Mouse (Mus musculus): ENCODE results near the gene Odc1. TPM values are rescaled to one million over a fixed set of nuclear protein-coding genes. Genes with fewer than 3 reads are reported as not detected.
A peak's percentile ranks its signal among the peaks of the same experiment; 100 is the strongest.
"Not testable (repeated sequence)": the region's sequence is repeated elsewhere in the genome, so short reads cannot be mapped to it uniquely, and the experiment has no call there.

The Odc1 gene
- total and polyA plus RNA-seq, 2 experiments from 2014 or later: 122 to 214 TPM

DNA sequence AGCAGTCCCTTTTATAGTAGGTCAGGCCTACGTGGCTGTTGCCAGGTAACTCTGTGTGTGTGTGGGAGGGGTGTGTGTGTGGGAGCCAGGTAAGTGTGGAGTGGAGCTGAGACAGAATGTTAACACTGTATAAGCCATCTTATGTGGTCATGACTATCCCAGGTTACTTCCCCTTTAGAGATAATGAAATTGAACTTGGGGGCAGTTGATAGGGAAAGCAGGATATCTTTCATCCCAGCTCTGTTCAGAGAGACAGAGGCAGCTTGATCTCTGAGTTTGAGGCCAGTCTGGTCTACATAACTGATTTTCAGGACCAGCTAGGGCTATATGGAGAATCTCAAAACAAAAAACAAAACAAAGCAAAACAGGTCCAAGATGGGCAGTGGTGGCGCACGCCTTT lies 7.4 kb upstream of the Odc1 start:
- Histone ChIP-seq H3K36me3 (ENCODE audit: insufficient read depth, low read length) (no peaks in the 10 kb centered on the region), H3K4me1 (ENCODE audit: insufficient read depth, low read length) (no peaks in the 10 kb centered on the region), H3K27me3 (ENCODE audit: insufficient read depth, low read length) (no peaks in the 10 kb centered on the region), H3K4me2 (ENCODE audit: low read depth, low read length) (no peak overlapping the region), H3K9ac (replicated peaks; ENCODE audit: low read length) (no peak overlapping the region), H3K9me3 (ENCODE audit: low read length) (no peaks in the 10 kb centered on the region), H3K4me3 (ENCODE audit: low read length) (no peak overlapping the region), H3K27ac (no peak overlapping the region)
- ATAC-seq (no peak), DNase-seq (ENCODE audit: low spot score) (no peak)
- 80% methylated on average over 3 of the region's 3 CpGs for WGBS
- TF ChIP-seq CTCF (IDR thresholded peaks at IDR 0.05; ENCODE audit: low read depth): no peak

- H3K36me3 ChIP-seq (ENCODE audit: insufficient read depth, low read length): no peaks in the 10 kb centered on the region
- H3K9me3 ChIP-seq (ENCODE audit: low read length): no peaks in the 10 kb centered on the region
- TF ChIP-seq CTCF (IDR thresholded peaks at IDR 0.05; ENCODE audit: low read depth): no peak
Observed at GRCm38 (mm10) chr12:17538087-17538486, 6.5 kb upstream of the Odc1 start.

DNA sequence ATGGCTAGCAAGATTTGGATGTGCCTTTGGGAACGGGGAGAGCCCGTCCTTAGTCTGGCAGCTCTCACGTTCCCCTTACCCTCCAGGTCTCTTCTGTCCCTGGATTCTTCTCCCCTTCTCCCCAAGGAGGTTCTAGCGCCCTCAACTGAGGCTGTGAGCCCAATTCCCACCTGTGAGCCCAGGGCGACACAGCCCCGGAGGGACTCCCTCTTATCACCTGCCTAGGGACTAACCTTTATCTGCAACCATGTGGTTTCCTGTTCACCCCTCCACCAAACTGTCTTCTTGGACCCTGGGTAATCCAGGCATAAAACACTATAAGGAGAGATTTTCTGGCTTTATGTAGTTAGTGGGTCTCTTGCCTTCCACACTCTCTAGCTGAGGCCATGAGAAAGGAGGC lies 5.6 kb upstream of the Odc1 start:
- Histone ChIP-seq H3K27ac (no peak overlapping the region), H3K36me3 (ENCODE audit: insufficient read depth, low read length) (no peaks in the 10 kb centered on the region), H3K4me2 (ENCODE audit: low read depth, low read length) (no peak overlapping the region), H3K9me3 (ENCODE audit: low read length) (no peaks in the 10 kb centered on the region), H3K27me3 (ENCODE audit: insufficient read depth, low read length) (no peaks in the 10 kb centered on the region), H3K9ac (replicated peaks; ENCODE audit: low read length) (no peak overlapping the region), H3K4me1 (ENCODE audit: insufficient read depth, low read length) (no peaks in the 10 kb centered on the region), H3K4me3 (ENCODE audit: low read length) (no peak overlapping the region)
- ATAC-seq (no peak), DNase-seq (ENCODE audit: low spot score) (no peak)
- 73% methylated on average over 6 of the region's 6 CpGs for WGBS
- TF ChIP-seq CTCF (IDR thresholded peaks at IDR 0.05; ENCODE audit: low read depth): no peak

More at GRCm38 (mm10) chr12:17538087-17538486, 6.5 kb upstream of the Odc1 start:
- ATAC-seq: no peak
- no peak overlapping the region for H3K9ac ChIP-seq (replicated peaks; ENCODE audit: low read length)
- H3K4me1 ChIP-seq (ENCODE audit: insufficient read depth, low read length): no peaks in the 10 kb centered on the region
- H3K4me3 ChIP-seq (ENCODE audit: low read length): no peak overlapping the region
- no peak overlapping the region for H3K27ac ChIP-seq
- H3K27me3 ChIP-seq (ENCODE audit: insufficient read depth, low read length): no peaks in the 10 kb centered on the region
- no peak overlapping the region for H3K4me2 ChIP-seq (ENCODE audit: low read depth, low read length)
- 91% methylated on average over 3 of the region's 3 CpGs for WGBS
- no peak for DNase-seq (ENCODE audit: low spot score)

GRCm38 (mm10) chr12:17540040-17540552 lies 4.5 kb upstream of the Odc1 start:
- Histone ChIP-seq H3K27ac (no peak overlapping the region), H3K4me1 (ENCODE audit: insufficient read depth, low read length) (no peaks in the 10 kb centered on the region), H3K9ac (replicated peaks; ENCODE audit: low read length) (no peak overlapping the region), H3K36me3 (ENCODE audit: insufficient read depth, low read length) (no peaks in the 10 kb centered on the region), H3K27me3 (ENCODE audit: insufficient read depth, low read length) (no peaks in the 10 kb centered on the region), H3K4me3 (ENCODE audit: low read length) (no peak overlapping the region), H3K9me3 (ENCODE audit: low read length) (no peaks in the 10 kb centered on the region), H3K4me2 (ENCODE audit: low read depth, low read length) (no peak overlapping the region)
- DNase-seq (ENCODE audit: low spot score) (no peak), ATAC-seq (no peak)
- 82% methylated on average over 6 of the region's 6 CpGs for WGBS
- no peak for TF ChIP-seq CTCF (IDR thresholded peaks at IDR 0.05; ENCODE audit: low read depth)

DNA sequence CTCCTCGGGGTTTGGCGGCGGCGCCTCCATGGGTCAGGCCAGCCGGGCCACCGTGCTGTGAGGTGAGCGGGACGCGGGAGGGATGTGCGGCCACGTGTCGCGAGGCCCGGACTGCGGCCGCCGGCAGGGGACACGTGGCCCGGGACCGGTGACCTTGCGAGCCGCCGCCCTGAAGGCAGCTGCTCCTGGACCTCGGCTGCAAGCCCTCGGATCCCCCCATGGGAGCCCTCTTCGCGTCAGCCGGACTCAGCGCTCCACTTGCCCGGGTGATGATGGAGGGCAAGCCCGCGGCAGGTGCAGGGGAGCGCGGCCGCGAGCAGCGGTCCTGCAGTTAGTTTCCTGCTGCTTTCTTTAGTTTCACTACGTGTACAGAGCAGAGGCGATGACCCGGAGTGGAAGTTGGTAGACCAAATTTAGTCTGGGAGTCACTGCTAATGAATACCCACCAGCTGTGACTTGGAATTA lies 545 bp downstream of the Odc1 start:
- Histone ChIP-seq H3K9me3 (ENCODE audit: low read length) (no peaks in the 10 kb centered on the region), H3K27ac (peak overlapping the region; percentile 92), H3K27me3 (ENCODE audit: insufficient read depth, low read length) (no peaks in the 10 kb centered on the region), H3K4me1 (ENCODE audit: insufficient read depth, low read length) (peaks cover 9% of the 10 kb centered on the region; the same call in 1 of the 2 replicates), H3K9ac (replicated peaks; ENCODE audit: low read length) (peak overlapping the region; percentile 88), H3K36me3 (ENCODE audit: insufficient read depth, low read length) (peaks cover 16% of the 10 kb centered on the region; the same call in 1 of the 2 replicates), H3K4me2 (ENCODE audit: low read depth, low read length) (peak overlapping the region; percentile 75), H3K4me3 (ENCODE audit: low read length) (peak overlapping the region; percentile 93)
- ATAC-seq (peak; percentile 63), DNase-seq (ENCODE audit: low spot score) (peak; percentile 55)
- TF ChIP-seq CTCF (IDR thresholded peaks at IDR 0.05; ENCODE audit: low read depth): no peak
- WGBS: under 1% methylated on average over 39 of the region's 40 CpGs

GRCm38 (mm10) chr12:17545884-17546283 lies 1.3 kb downstream of the Odc1 start:
- no peak for TF ChIP-seq CTCF (IDR thresholded peaks at IDR 0.05; ENCODE audit: low read depth)
- Histone ChIP-seq H3K4me1 (ENCODE audit: insufficient read depth, low read length) (peaks cover 9% of the 10 kb centered on the region; the same call in 1 of the 2 replicates), H3K9ac (replicated peaks; ENCODE audit: low read length) (peak overlapping the region; percentile 88), H3K27ac (no peak overlapping the region), H3K9me3 (ENCODE audit: low read length) (no peaks in the 10 kb centered on the region), H3K36me3 (ENCODE audit: insufficient read depth, low read length) (peaks cover 16% of the 10 kb centered on the region; the same call in 1 of the 2 replicates), H3K4me3 (ENCODE audit: low read length) (peak overlapping the region; percentile 93), H3K4me2 (ENCODE audit: low read depth, low read length) (peak overlapping the region; percentile 75), H3K27me3 (ENCODE audit: insufficient read depth, low read length) (no peaks in the 10 kb centered on the region)
- ATAC-seq (no peak), DNase-seq (ENCODE audit: low spot score) (no peak)
- 4% methylated on average over 8 of the region's 8 CpGs for WGBS

DNA sequence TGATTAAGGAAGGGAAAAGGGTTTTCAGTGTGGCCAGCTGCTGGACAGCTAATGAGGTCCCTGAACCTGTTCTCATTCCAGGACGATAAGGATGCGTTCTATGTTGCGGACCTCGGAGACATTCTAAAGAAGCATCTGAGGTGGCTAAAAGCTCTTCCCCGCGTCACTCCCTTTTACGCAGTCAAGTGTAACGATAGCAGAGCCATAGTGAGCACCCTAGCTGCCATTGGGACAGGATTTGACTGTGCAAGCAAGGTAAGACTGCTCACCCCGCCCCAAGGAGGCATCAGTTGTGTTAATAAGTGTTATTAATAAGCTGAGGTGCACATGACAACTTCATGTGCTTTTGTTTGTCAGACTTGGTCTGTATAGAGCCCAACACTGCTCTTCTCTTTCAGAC lies 3.0 kb downstream of the Odc1 start:
- DNase-seq (ENCODE audit: low spot score); H3K27me3 ChIP-seq (ENCODE audit: insufficient read depth, low read length); H3K4me2 ChIP-seq (ENCODE audit: low read depth, low read length); H3K4me3 ChIP-seq (ENCODE audit: low read length); H3K9me3 ChIP-seq (ENCODE audit: low read length); ATAC-seq; H3K9ac ChIP-seq (replicated peaks; ENCODE audit: low read length); H3K27ac ChIP-seq; H3K4me1 ChIP-seq (ENCODE audit: insufficient read depth, low read length): not testable (repeated sequence)
- WGBS: 92% methylated on average over 9 of the region's 9 CpGs
- H3K36me3 ChIP-seq (ENCODE audit: insufficient read depth, low read length): peaks cover 22% of the 10 kb centered on the region; the same call in 1 of the 2 replicates
